Mouse (Mus musculus): ENCODE results near the gene Cd276. TPM values are rescaled to one million over a fixed set of nuclear protein-coding genes. Genes with fewer than 3 reads are reported as not detected.
A peak's percentile ranks its signal among the peaks of the same experiment; 100 is the strongest.

Cd276 gene
- total RNA-seq, 1 experiment, result 23.4 TPM

DNA sequence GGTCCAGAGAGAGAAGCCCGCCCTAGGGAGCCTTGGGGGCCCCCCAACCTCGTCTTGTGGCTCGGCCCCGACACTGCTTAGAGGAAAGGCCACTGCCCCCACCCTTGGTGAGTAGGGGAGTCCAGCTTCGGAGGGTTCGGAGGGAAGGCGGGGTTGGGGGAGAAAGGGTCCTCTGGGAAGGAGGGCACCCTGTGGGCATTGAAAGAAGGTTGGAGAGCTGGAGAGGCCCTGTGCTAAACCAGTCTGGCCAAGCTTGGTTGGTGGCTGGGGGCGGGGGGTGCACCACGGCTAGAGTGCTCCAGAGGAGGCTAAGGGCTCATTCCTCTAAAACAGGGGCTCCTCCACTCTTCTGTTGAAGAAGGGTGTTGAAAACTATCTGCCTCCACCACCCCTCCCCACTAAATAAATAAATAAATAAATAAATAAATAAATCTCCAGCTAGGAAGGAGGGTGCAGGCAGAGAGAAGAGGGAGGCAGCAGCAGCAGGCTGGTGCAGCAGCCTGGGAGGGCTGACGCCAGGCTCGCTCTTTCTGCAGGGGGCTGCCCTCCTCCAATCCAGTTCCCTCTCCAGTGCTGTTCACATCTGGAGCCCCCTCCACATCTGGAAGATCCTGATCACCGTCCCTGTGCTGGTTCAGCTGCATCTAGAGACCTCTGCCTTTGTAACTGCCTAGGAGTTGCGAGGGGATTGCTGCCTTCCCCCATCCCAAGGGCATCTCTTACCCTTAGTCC is 65.9 kb downstream of the Cd276 start:
- Histone ChIP-seq H3K27ac (ENCODE audit: insufficient read depth, low read depth, low read length, poor library complexity, severe bottlenecking) (no peak overlapping the region), H3K9me3 (ENCODE audit: control insufficient read depth, insufficient read depth, low read depth, low read length) (no peaks in the 10 kb centered on the region), H3K9ac (ENCODE audit: insufficient read depth, low read depth, low read length, poor library complexity, severe bottlenecking) (peak overlapping the region; percentile 17; the same call in 1 of the 2 replicates), H3K36me3 (ENCODE audit: control insufficient read depth, insufficient read depth, low read length, poor library complexity, severe bottlenecking) (no peaks in the 10 kb centered on the region; the same call in 1 of the 2 replicates), H3K4me1 (ENCODE audit: control insufficient read depth in 2 of 2, insufficient read depth in 2 of 2, low read length in 2 of 2, poor library complexity in 1 of 2) (peaks cover 0 to 12% of the 10 kb centered on the region in 2 experiments; a peak in 2 of 4 replicates), H3K4me3 (ENCODE audit: insufficient read depth in 1 of 2, low read depth in 1 of 2, low read length in 2 of 2, poor library complexity in 1 of 2, severe bottlenecking in 1 of 2) (peak overlapping the region; percentile 75 to 82)
- TF ChIP-seq CHD2 (IDR thresholded peaks at IDR 0.05; ENCODE audit: low read depth, low read length) (no peak), MAFK (IDR thresholded peaks at IDR 0.05; ENCODE audit: insufficient read depth, low read depth, low read length) (no peak), ZC3H11A (IDR thresholded peaks at IDR 0.05; ENCODE audit: borderline replicate concordance, low read depth, low read length) (no peak), HCFC1 (IDR thresholded peaks at IDR 0.05; ENCODE audit: borderline replicate concordance, insufficient read depth, low read length) (no peak), ZNF384 (IDR thresholded peaks at IDR 0.05; ENCODE audit: low read depth, low read length) (no peak)
- in situ Hi-C loops (cut with MboI; ENCODE audit: low sequenced_read_pairs in 2 of 2, unreplicated experiment in 2 of 2), result no loop called here
- DNase-seq (ENCODE audit: low read depth, low spot score), result no peak

DNA sequence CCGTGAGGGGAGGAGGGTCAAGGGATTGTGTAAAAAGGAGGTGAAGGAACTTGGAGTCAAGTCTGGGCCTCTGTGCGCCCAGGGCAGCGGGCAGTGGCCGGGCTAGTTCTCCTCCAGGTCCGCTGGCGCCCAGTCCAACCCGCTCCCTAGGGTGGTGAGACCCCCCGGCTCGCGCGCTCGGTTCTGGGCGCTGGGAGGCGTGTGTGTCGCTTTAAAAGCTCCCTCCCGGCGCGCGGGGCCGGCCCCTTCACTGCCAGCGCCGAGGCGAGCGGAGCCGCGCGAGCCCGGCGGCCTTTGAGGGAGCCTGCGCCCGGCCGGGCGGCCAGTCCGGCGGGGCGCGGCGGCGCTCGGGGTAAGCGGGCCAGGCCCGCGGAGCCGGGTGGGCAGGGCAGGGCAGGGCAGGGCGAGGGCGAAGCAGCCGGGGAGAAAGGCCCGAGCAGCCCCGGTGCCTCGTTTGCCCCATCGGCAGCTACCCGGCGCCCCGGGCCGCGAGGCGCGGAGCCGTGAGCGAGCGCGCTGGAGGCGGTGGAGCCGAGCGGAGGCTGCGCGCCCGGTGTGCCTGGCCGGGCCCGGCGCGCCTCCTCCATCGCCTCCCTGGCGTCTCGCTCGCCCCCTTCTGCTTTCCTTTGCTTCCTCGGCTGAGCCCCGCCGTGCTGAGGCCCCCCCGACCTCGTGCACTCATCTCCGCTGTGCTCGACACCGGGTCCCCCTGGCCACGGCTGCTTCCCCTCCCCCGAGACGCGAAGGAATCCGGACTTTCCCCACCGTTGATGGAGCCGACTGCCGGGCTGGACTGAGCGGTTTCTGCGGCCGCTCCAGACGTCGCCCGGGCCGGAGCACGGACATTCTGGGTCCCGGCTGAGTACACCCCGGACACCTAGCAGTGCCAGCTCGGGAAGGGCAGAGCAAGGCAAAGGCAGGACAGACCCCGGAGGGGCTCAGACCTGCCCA is 67.1 kb downstream of the Cd276 start, which contains the start of gene Insyn1:
TSS of gene Insyn1 (plus strand) at position 753 of the 951 bp plus-strand sequence.
- no peak for TF ChIP-seq CHD2 (IDR thresholded peaks at IDR 0.05; ENCODE audit: low read depth, low read length)
- no peak for TF ChIP-seq HCFC1 (IDR thresholded peaks at IDR 0.05; ENCODE audit: borderline replicate concordance, insufficient read depth, low read length)
- TF ChIP-seq MAFK (IDR thresholded peaks at IDR 0.05; ENCODE audit: insufficient read depth, low read depth, low read length), result no peak
- TF ChIP-seq ZC3H11A (IDR thresholded peaks at IDR 0.05; ENCODE audit: borderline replicate concordance, low read depth, low read length), result no peak
- no peak for TF ChIP-seq ZNF384 (IDR thresholded peaks at IDR 0.05; ENCODE audit: low read depth, low read length)
- H3K9ac ChIP-seq (ENCODE audit: insufficient read depth, low read depth, low read length, poor library complexity, severe bottlenecking), result peak within 1 kb of the TSS; percentile 78
- in situ Hi-C loops (cut with MboI; ENCODE audit: low sequenced_read_pairs in 2 of 2, unreplicated experiment in 2 of 2), result no loop called here
- H3K4me3 ChIP-seq (ENCODE audit: insufficient read depth in 1 of 2, low read depth in 1 of 2, low read length in 2 of 2, poor library complexity in 1 of 2, severe bottlenecking in 1 of 2), result peak within 1 kb of the TSS; percentile 75 to 82
- no peak for DNase-seq (ENCODE audit: low read depth, low spot score)
- no peak within 1 kb of the TSS; the same call in 1 of the 2 replicates for H3K27ac ChIP-seq (ENCODE audit: insufficient read depth, low read depth, low read length, poor library complexity, severe bottlenecking)
- H3K36me3 ChIP-seq (ENCODE audit: control insufficient read depth, insufficient read depth, low read length, poor library complexity, severe bottlenecking), result no peaks in the 10 kb centered on the region; the same call in 1 of the 2 replicates
- no peaks in the 10 kb centered on the region for H3K9me3 ChIP-seq (ENCODE audit: control insufficient read depth, insufficient read depth, low read depth, low read length)
- H3K4me1 ChIP-seq (ENCODE audit: control insufficient read depth in 2 of 2, insufficient read depth in 2 of 2, low read length in 2 of 2, poor library complexity in 1 of 2), result peaks cover 0 to 12% of the 10 kb centered on the region in 2 experiments; a peak in 2 of 4 replicates

DNA sequence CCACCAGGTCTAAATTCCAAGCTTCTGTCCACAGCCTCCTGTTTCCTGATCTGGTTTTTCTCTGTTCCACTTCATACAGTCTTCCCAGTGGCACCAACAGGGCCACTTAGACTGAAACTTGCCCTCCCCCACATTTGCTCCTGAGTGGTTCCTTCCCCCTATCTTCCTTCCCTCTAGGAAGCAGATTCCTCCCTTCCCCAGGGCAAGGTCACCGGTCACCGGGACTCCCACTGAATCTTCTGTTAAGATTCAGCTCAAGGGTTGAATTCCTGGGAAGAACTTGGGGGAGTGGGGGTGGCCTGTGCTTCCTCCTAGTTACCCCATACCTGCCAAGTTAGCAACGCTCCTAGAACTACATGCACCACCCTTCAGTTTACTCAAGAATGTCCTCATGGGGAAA is 68.2 kb downstream of the Cd276 start:
- Histone ChIP-seq H3K4me3 (ENCODE audit: insufficient read depth in 1 of 2, low read depth in 1 of 2, low read length in 2 of 2, poor library complexity in 1 of 2, severe bottlenecking in 1 of 2) (no peak overlapping the region), H3K9me3 (ENCODE audit: control insufficient read depth, insufficient read depth, low read depth, low read length) (no peaks in the 10 kb centered on the region), H3K4me1 (ENCODE audit: control insufficient read depth in 2 of 2, insufficient read depth in 2 of 2, low read length in 2 of 2, poor library complexity in 1 of 2) (peaks cover 0 to 12% of the 10 kb centered on the region in 2 experiments; a peak in 2 of 4 replicates), H3K9ac (ENCODE audit: insufficient read depth, low read depth, low read length, poor library complexity, severe bottlenecking) (no peak overlapping the region), H3K36me3 (ENCODE audit: control insufficient read depth, insufficient read depth, low read length, poor library complexity, severe bottlenecking) (no peaks in the 10 kb centered on the region; the same call in 1 of the 2 replicates), H3K27ac (ENCODE audit: insufficient read depth, low read depth, low read length, poor library complexity, severe bottlenecking) (no peak overlapping the region)
- DNase-seq (ENCODE audit: low read depth, low spot score), result peak; percentile 73
- in situ Hi-C loops (cut with MboI; ENCODE audit: low sequenced_read_pairs in 2 of 2, unreplicated experiment in 2 of 2), result no loop called here
- no peak for TF ChIP-seq MAFK (IDR thresholded peaks at IDR 0.05; ENCODE audit: insufficient read depth, low read depth, low read length)
- TF ChIP-seq ZC3H11A (IDR thresholded peaks at IDR 0.05; ENCODE audit: borderline replicate concordance, low read depth, low read length), result no peak
- no peak for TF ChIP-seq CHD2 (IDR thresholded peaks at IDR 0.05; ENCODE audit: low read depth, low read length)
- TF ChIP-seq HCFC1 (IDR thresholded peaks at IDR 0.05; ENCODE audit: borderline replicate concordance, insufficient read depth, low read length), result no peak
- TF ChIP-seq ZNF384 (IDR thresholded peaks at IDR 0.05; ENCODE audit: low read depth, low read length), result no peak

Other genes starting within 250 kb of the Cd276 start
- gene Loxl1, start 242.3 kb downstream of the Cd276 start, total RNA-seq (2012; rRNA removed), result 6.2 and 8.4 TPM in 2 replicates
- not detected in 2 replicates for gene Tbc1d21, start 185.0 kb downstream of the Cd276 start, total RNA-seq (2012; rRNA removed)
- 4.8 and 5.4 TPM in 2 replicates for gene Insyn1, start 66.8 kb downstream of the Cd276 start, total RNA-seq (2012; rRNA removed)
- 131 and 165 TPM in 2 replicates for gene Nptn, start 26.8 kb upstream of the Cd276 start, total RNA-seq (2012; rRNA removed)
- gene Rec114, start 188.5 kb upstream of the Cd276 start, total RNA-seq (2012; rRNA removed), result 12.4 and 16.7 TPM in 2 replicates

All from ES-E14 (cell line).